Mouse (Mus musculus): Measurements from ENCODE around the gene Caly. TPM values are rescaled to one million over a fixed set of nuclear protein-coding genes. Genes with fewer than 3 reads are reported as not detected.

Gene Caly
- polyA plus RNA-seq, 1 experiment from 2014 or later = 2.1 TPM

DNA sequence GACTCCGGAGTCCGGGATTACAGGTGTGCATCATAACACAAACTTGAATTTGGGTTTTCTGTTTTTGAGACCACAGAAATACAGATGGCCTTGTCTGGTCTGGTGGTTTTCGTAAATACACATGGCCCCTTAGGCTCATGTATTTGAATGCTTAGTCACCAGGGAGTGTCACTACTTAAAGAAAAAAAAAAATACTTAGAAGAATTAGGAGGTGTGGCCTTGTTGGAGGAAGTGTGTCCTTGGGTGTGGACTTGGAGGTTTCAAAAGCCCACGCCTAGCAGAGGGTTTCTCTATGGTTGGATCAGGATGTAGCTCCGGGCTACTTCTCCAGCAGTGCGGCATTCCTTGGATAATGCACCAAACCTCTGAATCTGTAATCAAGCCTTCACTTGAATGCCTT lies 4.7 kb downstream of the Caly start:
- H3K27ac ChIP-seq = no peak overlapping the region
- H3K27me3 ChIP-seq (ENCODE audit: poor library complexity, severe bottlenecking) = peaks cover 61% of the 10 kb centered on the region
- no peak for DNase-seq (ENCODE audit: extremely low spot score, low spot score)
- H3K9me3 ChIP-seq = no peaks in the 10 kb centered on the region
- H3K36me3 ChIP-seq (replicated peaks) = no peaks in the 10 kb centered on the region
- no peak overlapping the region for H3K4me3 ChIP-seq
- H3K4me1 ChIP-seq = peaks cover 33% of the 10 kb centered on the region
- 84% methylated on average over 6 of the region's 6 CpGs for WGBS

GRCm38 (mm10) chr7:140070042-140070711 lies 12.2 kb downstream of the Caly start:
- DNase-seq (ENCODE audit: extremely low spot score, low spot score) = no peak
- Histone ChIP-seq H3K27ac (peak overlapping the region; percentile 65), H3K4me3 (peak overlapping the region; percentile 42), H3K4me1 (peaks cover 10% of the 10 kb centered on the region), H3K36me3 (replicated peaks) (no peaks in the 10 kb centered on the region), H3K9me3 (no peaks in the 10 kb centered on the region), H3K27me3 (ENCODE audit: poor library complexity, severe bottlenecking) (peaks cover 88% of the 10 kb centered on the region)
- 28% methylated on average over 39 of the region's 39 CpGs for WGBS

DNA sequence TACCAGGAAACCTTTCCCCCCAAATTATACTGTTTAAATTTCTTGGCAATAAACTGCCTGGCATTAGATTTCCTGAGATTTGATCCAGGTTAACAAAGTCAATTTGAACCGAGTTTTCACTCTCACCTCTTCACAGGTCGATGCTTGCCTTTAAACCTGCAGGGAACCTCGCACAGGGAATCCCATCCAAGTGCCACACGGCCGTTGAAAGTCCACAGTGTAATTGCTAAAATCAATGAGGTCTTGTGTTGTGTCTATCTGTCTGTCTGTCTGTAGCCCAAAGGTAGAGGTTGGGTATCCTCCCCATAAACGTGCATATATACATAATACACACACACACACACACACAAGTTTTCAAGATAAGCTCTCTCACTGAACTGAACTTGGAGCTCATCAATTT lies 15.0 kb downstream of the Caly start:
- DNase-seq (ENCODE audit: extremely low spot score, low spot score) = no peak
- H3K4me1 ChIP-seq = peaks cover 28% of the 10 kb centered on the region
- no peak overlapping the region for H3K4me3 ChIP-seq
- no peak overlapping the region for H3K27ac ChIP-seq
- H3K27me3 ChIP-seq (ENCODE audit: poor library complexity, severe bottlenecking) = peaks cover 98% of the 10 kb centered on the region
- no peaks in the 10 kb centered on the region for H3K36me3 ChIP-seq (replicated peaks)
- 76% methylated on average over 6 of the region's 6 CpGs for WGBS
- H3K9me3 ChIP-seq = no peaks in the 10 kb centered on the region

- H3K36me3 ChIP-seq (replicated peaks) = no peaks in the 10 kb centered on the region
- DNase-seq (ENCODE audit: extremely low spot score, low spot score) = peak; percentile 74
- peaks cover 62% of the 10 kb centered on the region for H3K4me1 ChIP-seq
- 17% methylated on average over 7 of the region's 7 CpGs for WGBS
- peaks cover 100% of the 10 kb centered on the region for H3K27me3 ChIP-seq (ENCODE audit: poor library complexity, severe bottlenecking)
- no peaks in the 10 kb centered on the region for H3K9me3 ChIP-seq
- no peak overlapping the region for H3K27ac ChIP-seq
- H3K4me3 ChIP-seq = no peak overlapping the region
These were observed 19.3 kb downstream of the Caly start for GRCm38 (mm10) chr7:140063092-140063491.

DNA sequence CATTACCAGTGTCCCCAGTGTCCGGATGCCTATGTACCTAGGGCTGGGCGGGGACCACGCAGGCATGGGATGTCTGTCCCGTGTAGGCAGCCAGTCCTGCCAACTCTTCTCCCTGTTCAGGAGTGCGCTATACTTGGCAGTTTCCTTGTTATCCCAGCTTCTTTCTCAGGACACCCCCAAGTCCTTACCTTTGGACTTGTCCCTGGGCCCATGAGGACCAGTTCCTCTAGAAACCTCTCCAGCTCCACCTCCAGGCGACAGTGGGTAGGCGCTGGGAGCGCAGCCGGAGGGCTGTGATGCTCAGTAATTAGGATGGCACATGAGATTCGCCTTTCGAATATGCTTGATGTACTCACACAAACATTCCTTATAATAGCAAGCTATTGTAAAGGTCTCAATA lies 20.0 kb downstream of the Caly start:
- H3K9me3 ChIP-seq = no peaks in the 10 kb centered on the region
- H3K36me3 ChIP-seq (replicated peaks) = no peaks in the 10 kb centered on the region
- no peak for DNase-seq (ENCODE audit: extremely low spot score, low spot score)
- peaks cover 100% of the 10 kb centered on the region for H3K27me3 ChIP-seq (ENCODE audit: poor library complexity, severe bottlenecking)
- WGBS = 10% methylated on average over 11 of the region's 11 CpGs
- peak overlapping the region; percentile 54 for H3K4me3 ChIP-seq
- peak overlapping the region; percentile 88 for H3K27ac ChIP-seq
- peaks cover 70% of the 10 kb centered on the region for H3K4me1 ChIP-seq

GRCm38 (mm10) chr7:140061832-140062130 lies 20.6 kb downstream of the Caly start:
- peaks cover 76% of the 10 kb centered on the region for H3K4me1 ChIP-seq
- no peaks in the 10 kb centered on the region for H3K36me3 ChIP-seq (replicated peaks)
- no peaks in the 10 kb centered on the region for H3K9me3 ChIP-seq
- peaks cover 100% of the 10 kb centered on the region for H3K27me3 ChIP-seq (ENCODE audit: poor library complexity, severe bottlenecking)
- WGBS = 0% methylated on average over 6 of the region's 6 CpGs
- peak overlapping the region; percentile 54 for H3K4me3 ChIP-seq
- DNase-seq (ENCODE audit: extremely low spot score, low spot score) = no peak
- H3K27ac ChIP-seq = peak overlapping the region; percentile 88

GRCm38 (mm10) chr7:140060936-140061831 lies 21.2 kb downstream of the Caly start:
- peaks cover 100% of the 10 kb centered on the region for H3K27me3 ChIP-seq (ENCODE audit: poor library complexity, severe bottlenecking)
- H3K9me3 ChIP-seq = no peaks in the 10 kb centered on the region
- DNase-seq (ENCODE audit: extremely low spot score, low spot score) = peak; percentile 85
- no peaks in the 10 kb centered on the region for H3K36me3 ChIP-seq (replicated peaks)
- WGBS = under 1% methylated on average over 47 of the region's 47 CpGs
- H3K27ac ChIP-seq = peak overlapping the region; percentile 88
- H3K4me3 ChIP-seq = peak overlapping the region; percentile 54
- peaks cover 82% of the 10 kb centered on the region for H3K4me1 ChIP-seq

DNA sequence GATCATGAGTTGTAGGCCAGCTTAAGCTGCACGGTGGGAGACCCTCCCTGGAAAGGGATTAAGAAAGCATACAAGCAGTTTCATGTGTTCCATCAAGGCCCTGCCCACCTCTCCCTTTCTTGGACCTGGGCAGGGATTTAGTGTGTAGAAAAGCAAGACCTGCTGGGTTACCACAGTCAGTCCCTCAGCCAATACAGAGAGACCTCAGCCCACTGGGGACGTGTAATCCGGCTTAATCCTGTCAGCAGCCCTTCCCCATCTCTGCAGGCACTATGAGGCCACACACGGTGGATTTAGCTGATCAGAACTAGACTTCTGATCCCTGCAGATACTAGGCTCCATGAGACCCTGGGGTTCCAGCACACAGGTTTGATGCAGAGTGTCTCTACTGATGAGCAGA lies 22.7 kb downstream of the Caly start:
- no peak overlapping the region for H3K4me3 ChIP-seq
- H3K27me3 ChIP-seq (ENCODE audit: poor library complexity, severe bottlenecking) = peaks cover 100% of the 10 kb centered on the region
- peaks cover 7% of the 10 kb centered on the region; the same call in 1 of the 2 replicates for H3K9me3 ChIP-seq
- H3K4me1 ChIP-seq = peaks cover 76% of the 10 kb centered on the region
- no peaks in the 10 kb centered on the region for H3K36me3 ChIP-seq (replicated peaks)
- peak overlapping the region; percentile 88; the same call in 1 of the 2 replicates for H3K27ac ChIP-seq
- DNase-seq (ENCODE audit: extremely low spot score, low spot score) = peak; percentile 46
- 11% methylated on average over 4 of the region's 4 CpGs for WGBS

GRCm38 (mm10) chr7:140058528-140058927 lies 23.8 kb downstream of the Caly start:
- H3K4me1 ChIP-seq = peaks cover 74% of the 10 kb centered on the region
- H3K9me3 ChIP-seq = peaks cover 7% of the 10 kb centered on the region; the same call in 1 of the 2 replicates
- WGBS = 10% methylated on average over 7 of the region's 7 CpGs
- peak overlapping the region; percentile 55 for H3K4me3 ChIP-seq
- peaks cover 100% of the 10 kb centered on the region for H3K27me3 ChIP-seq (ENCODE audit: poor library complexity, severe bottlenecking)
- H3K27ac ChIP-seq = peak overlapping the region; percentile 91
- no peaks in the 10 kb centered on the region for H3K36me3 ChIP-seq (replicated peaks)
- DNase-seq (ENCODE audit: extremely low spot score, low spot score) = no peak

- peaks cover 67% of the 10 kb centered on the region for H3K4me1 ChIP-seq
- H3K4me3 ChIP-seq = peak overlapping the region; percentile 55
- H3K36me3 ChIP-seq (replicated peaks) = no peaks in the 10 kb centered on the region
- WGBS = 2% methylated on average over 53 of the region's 53 CpGs
- peak; percentile 90 for DNase-seq (ENCODE audit: extremely low spot score, low spot score)
- H3K27ac ChIP-seq = peak overlapping the region; percentile 91
- peaks cover 100% of the 10 kb centered on the region for H3K27me3 ChIP-seq (ENCODE audit: poor library complexity, severe bottlenecking)
- H3K9me3 ChIP-seq = peaks cover 7% of the 10 kb centered on the region; the same call in 1 of the 2 replicates
These were observed 24.6 kb downstream of the Caly start for GRCm38 (mm10) chr7:140057413-140058407.

DNA sequence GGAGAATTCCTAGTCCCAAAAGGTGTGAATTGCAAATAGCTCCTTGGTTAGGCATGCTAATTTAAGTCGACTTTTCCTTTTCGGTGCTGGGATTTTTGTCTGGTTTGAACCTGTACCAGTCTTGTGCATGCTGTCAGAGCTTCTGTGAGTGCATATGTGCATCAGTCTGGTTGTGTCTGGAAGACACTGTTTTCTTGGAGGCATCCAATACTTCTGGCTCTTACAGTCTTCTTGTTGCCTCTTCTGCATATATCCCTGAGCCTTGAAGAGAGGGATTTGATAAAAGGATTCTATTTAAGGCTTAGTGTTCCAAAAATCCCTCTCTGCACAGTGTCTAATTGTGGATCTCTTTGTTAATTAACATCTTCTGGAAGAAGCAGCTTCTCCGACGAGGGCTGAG lies 28.2 kb downstream of the Caly start:
- Histone ChIP-seq H3K4me1 (peaks cover 42% of the 10 kb centered on the region), H3K9me3 (peaks cover 7% of the 10 kb centered on the region; the same call in 1 of the 2 replicates), H3K4me3 (no peak overlapping the region), H3K27ac (no peak overlapping the region), H3K27me3 (ENCODE audit: poor library complexity, severe bottlenecking) (peaks cover 100% of the 10 kb centered on the region), H3K36me3 (replicated peaks) (no peaks in the 10 kb centered on the region)
- WGBS = 78% methylated on average over 4 of the region's 4 CpGs
- DNase-seq (ENCODE audit: extremely low spot score, low spot score) = no peak

DNA sequence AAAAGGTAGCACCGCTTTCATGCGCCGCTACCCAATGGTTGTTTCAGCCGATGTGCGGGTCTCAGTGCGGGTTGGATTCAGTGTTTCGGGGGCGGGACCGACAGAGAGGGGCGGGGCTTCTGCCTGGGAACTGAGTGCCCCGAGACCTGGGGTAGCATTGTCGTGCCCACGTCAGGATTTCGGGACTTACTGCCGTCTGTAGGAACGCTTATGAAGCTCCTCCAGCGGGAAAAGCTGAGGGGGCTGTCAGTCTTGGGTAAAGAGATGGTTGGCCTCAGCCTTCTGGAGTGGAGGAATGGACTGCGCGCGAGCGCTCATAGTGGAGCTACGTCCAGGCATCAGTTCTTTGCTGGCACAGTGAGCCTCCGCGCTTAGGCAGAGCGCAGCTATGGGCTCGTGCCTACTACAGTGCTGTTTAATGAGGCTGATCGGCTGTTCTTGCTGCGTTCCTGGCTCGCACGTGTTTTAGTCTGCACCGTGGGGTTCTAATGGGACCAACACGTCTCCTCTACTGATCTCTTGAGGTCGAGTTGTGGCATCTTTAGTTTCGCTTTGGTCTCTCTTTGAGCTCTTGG lies 33.1 kb downstream of the Caly start:
- no peak overlapping the region for H3K27ac ChIP-seq
- no peaks in the 10 kb centered on the region for H3K9me3 ChIP-seq
- peak overlapping the region; percentile 47 for H3K4me3 ChIP-seq
- peaks cover 29% of the 10 kb centered on the region for H3K4me1 ChIP-seq
- peaks cover 100% of the 10 kb centered on the region for H3K27me3 ChIP-seq (ENCODE audit: poor library complexity, severe bottlenecking)
- no peaks in the 10 kb centered on the region for H3K36me3 ChIP-seq (replicated peaks)
- under 1% methylated on average over 34 of the region's 34 CpGs for WGBS
- DNase-seq (ENCODE audit: extremely low spot score, low spot score) = peak; percentile 59

All from forebrain, embryonic 10.5 days (tissue).